Mouse (Mus musculus) thymus, adult 2 months (tissue): ENCODE measurements around the gene Gm17660. TPM values are rescaled to one million over a fixed set of nuclear protein-coding genes. Genes with fewer than 3 reads are reported as not detected.
A peak's percentile ranks its signal among the peaks of the same experiment; 100 is the strongest.

Experiments
- DNase-seq: peaks from one replicate; pipeline ENCODE4 v3.0.0; 2021
- H3K27ac ChIP-seq: fragments of 200-500 bp; 2 replicates; pipeline ENCODE4 v1.5.1; 2012; ENCODE audit warnings: low read length, control low read depth; ENCODE audit not compliant: control insufficient read depth, insufficient read depth
- H3K27me3 ChIP-seq: fragments of 200-500 bp; 2 replicates; pipeline ENCODE4 v1.6.1; 2012; ENCODE audit warnings: mild to moderate bottlenecking, low read length, moderate library complexity, mixed read lengths; ENCODE audit not compliant: control insufficient read depth, insufficient read depth
- H3K36me3 ChIP-seq: fragments of 200-500 bp; 2 replicates; pipeline ENCODE4 v1.6.1; 2012; ENCODE audit warnings: mild to moderate bottlenecking, low read length, moderate library complexity; ENCODE audit not compliant: control insufficient read depth, insufficient read depth
- H3K4me1 ChIP-seq: fragments of 200-500 bp; replicated peaks from 2 replicates; pipeline ENCODE4 v1.6.1; 2012; ENCODE audit warnings: low read length; ENCODE audit not compliant: control insufficient read depth, insufficient read depth
- H3K4me3 ChIP-seq: fragments of 200-500 bp; 2 replicates; pipeline ENCODE4 v1.5.1; 2012; ENCODE audit warnings: mild to moderate bottlenecking, low read length, control low read depth, moderate library complexity; ENCODE audit not compliant: control insufficient read depth, insufficient read depth
- CTCF ChIP-seq: fragments of 200-500 bp; IDR thresholded peaks from 2 replicates; pipeline ENCODE4 v1.5.1; 2012; ENCODE audit warnings: mild to moderate bottlenecking, control low read depth, low read length, moderate library complexity, borderline replicate concordance; ENCODE audit not compliant: control insufficient read depth, poor library complexity, insufficient read depth; ENCODE audit errors: extremely low read depth
- POLR2A ChIP-seq: fragments of 200-500 bp; IDR thresholded peaks from 2 replicates; pipeline ENCODE4 v1.6.1; 2012; ENCODE audit warnings: mild to moderate bottlenecking, low read length, control low read depth, moderate library complexity; ENCODE audit not compliant: control insufficient read depth, poor library complexity, insufficient read depth; ENCODE audit errors: extremely low read depth
- WGBS: fragments of 180-500 bp; shearing (Covaris S2); methylation state at CpG from one replicate; pipeline ENCODE4 v1.1.7; 2018; 5-methylcytosine and 5-hydroxymethylcytosine counted together
- polyA plus RNA-seq: library from polyadenylated mRNA; depleted of rRNA; stranded (reverse); fragments of >200 nt; gene quantifications from 2 replicates; pipeline ENCODE4 v1.2.3, GENCODE M21; 2012

The Gm17660 gene
- polyA plus RNA-seq, 1 experiment = not detected

- H3K27me3 ChIP-seq = no peaks in the 10 kb centered on the region
- WGBS = 4% methylated on average over 90 of the region's 90 CpGs
- peak; percentile 97 for DNase-seq
- peak within 1 kb of the TSS; percentile 65 for H3K27ac ChIP-seq
- peak within 1 kb of the TSS; percentile 82 for H3K4me3 ChIP-seq
- peaks cover 10% of the 10 kb centered on the region for H3K4me1 ChIP-seq
- TF ChIP-seq POLR2A (peak; percentile 72), CTCF (peak; percentile 57; the same call in 1 of the 2 replicates)
- peaks cover 3% of the 10 kb centered on the region; the same call in 1 of the 2 replicates for H3K36me3 ChIP-seq
These were observed 30.9 kb downstream of the Gm17660 start, which contains the start of gene Nudt9 for GRCm38 (mm10) chr5:104046256-104047199. Gene Nudt9, plus strand, starts transcription at chr5:104046306.

DNA sequence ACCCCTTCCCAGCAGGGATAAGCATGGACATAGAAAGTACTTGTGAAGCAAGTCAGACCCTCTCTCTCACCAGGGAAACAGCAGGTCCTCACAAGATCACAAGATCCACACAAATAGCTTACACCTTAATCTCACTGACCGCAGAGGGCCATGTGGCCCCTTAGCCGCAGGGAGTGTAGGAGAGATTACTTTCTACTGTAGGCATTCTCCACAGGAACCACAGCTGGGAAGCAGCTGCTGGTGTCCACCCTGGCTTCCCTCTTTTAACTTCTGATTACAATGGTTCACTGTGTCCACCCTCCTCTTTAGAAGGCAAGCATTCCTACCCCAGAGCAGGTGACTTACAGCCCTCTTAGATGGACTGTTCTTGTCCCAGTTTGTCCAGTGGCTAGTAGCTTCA, 33.7 kb downstream of the Gm17660 start:
- no peak for TF ChIP-seq POLR2A
- no peak for TF ChIP-seq CTCF
- Histone ChIP-seq H3K4me1 (peaks cover 10% of the 10 kb centered on the region), H3K36me3 (no peaks in the 10 kb centered on the region), H3K4me3 (no peak overlapping the region), H3K27ac (no peak overlapping the region), H3K27me3 (no peaks in the 10 kb centered on the region)
- WGBS = 97% methylated on average over 2 of the region's 2 CpGs
- no peak for DNase-seq

GRCm38 (mm10) chr5:104042906-104043305, 34.5 kb downstream of the Gm17660 start:
- WGBS = 98% methylated on average over 2 of the region's 2 CpGs
- H3K4me3 ChIP-seq = no peak overlapping the region
- DNase-seq = no peak
- TF ChIP-seq POLR2A (no peak), CTCF (no peak)
- H3K27me3 ChIP-seq = no peaks in the 10 kb centered on the region
- no peak overlapping the region for H3K27ac ChIP-seq
- no peaks in the 10 kb centered on the region for H3K36me3 ChIP-seq
- H3K4me1 ChIP-seq = peaks cover 10% of the 10 kb centered on the region

GRCm38 (mm10) chr5:104039154-104039932, 38.1 kb downstream of the Gm17660 start:
- Histone ChIP-seq H3K4me3 (no peak overlapping the region), H3K27me3 (no peaks in the 10 kb centered on the region), H3K27ac (no peak overlapping the region), H3K4me1 (no peaks in the 10 kb centered on the region), H3K36me3 (no peaks in the 10 kb centered on the region)
- peak; percentile 68 for DNase-seq
- 66% methylated on average over 6 of the region's 6 CpGs for WGBS
- TF ChIP-seq POLR2A (no peak), CTCF (no peak)

- no peak overlapping the region for H3K27ac ChIP-seq
These were observed 40.7 kb downstream of the Gm17660 start for GRCm38 (mm10) chr5:104036686-104037085.

DNA sequence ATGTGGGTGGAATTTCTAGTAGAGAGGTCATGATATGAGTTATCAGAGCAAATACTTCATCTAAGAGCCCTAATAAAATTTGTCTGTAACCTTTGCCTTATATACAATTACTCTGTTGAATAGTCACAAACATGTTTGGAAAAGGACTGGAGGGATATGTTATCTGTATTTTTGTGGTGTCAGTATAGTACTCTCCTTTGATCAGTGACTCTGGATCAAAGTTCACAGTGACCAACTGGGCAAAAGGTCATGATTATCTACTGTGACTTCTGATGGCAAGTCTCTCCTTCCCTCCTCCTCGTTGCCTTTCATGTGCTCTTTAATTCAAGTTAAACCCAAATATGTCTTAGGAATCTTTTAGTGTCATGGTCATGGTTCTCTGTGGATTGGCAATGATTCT, 41.6 kb downstream of the Gm17660 start:
- H3K4me3 ChIP-seq = no peak overlapping the region
- H3K27ac ChIP-seq = no peak overlapping the region
- no peaks in the 10 kb centered on the region for H3K36me3 ChIP-seq
- H3K4me1 ChIP-seq = no peaks in the 10 kb centered on the region
- no peaks in the 10 kb centered on the region for H3K27me3 ChIP-seq
- WGBS = 86% methylated on average over 1 of the region's 1 CpGs
- DNase-seq = no peak
- no peak for TF ChIP-seq CTCF

More at GRCm38 (mm10) chr5:104036686-104037085, 40.7 kb downstream of the Gm17660 start:
- Histone ChIP-seq H3K4me3 (no peak overlapping the region), H3K4me1 (no peaks in the 10 kb centered on the region), H3K36me3 (no peaks in the 10 kb centered on the region), H3K27me3 (no peaks in the 10 kb centered on the region)
- no peak for DNase-seq
- 100% methylated on average over 1 of the region's 1 CpGs for WGBS
- no peak for TF ChIP-seq POLR2A
- no peak for TF ChIP-seq CTCF
